Mouse (Mus musculus): Measurements from ENCODE around the gene Gm48551. TPM values are rescaled to one million over a fixed set of nuclear protein-coding genes. Genes with fewer than 3 reads are reported as not detected.

The Gm48551 gene
- polyA plus RNA-seq, 2 experiments: 1.1 to 4.3 TPM

- Histone ChIP-seq H3K4me1 (ENCODE audit: control insufficient read depth, insufficient read depth, low read length) (peaks cover 14% of the 10 kb centered on the region), H3K27ac (replicated peaks; ENCODE audit: low read depth, low read length) (no peak overlapping the region), H3K9me3 (ENCODE audit: control insufficient read depth, low read length) (no peaks in the 10 kb centered on the region), H3K36me3 (ENCODE audit: control insufficient read depth, insufficient read depth, low read length) (peaks cover 15% of the 10 kb centered on the region), H3K4me3 (replicated peaks; ENCODE audit: low read length) (no peak overlapping the region), H3K9ac (ENCODE audit: low read depth, low read length, severe bottlenecking) (no peak overlapping the region), H3K27me3 (ENCODE audit: control insufficient read depth, insufficient read depth, low read length) (no peaks in the 10 kb centered on the region), H3K4me2 (replicated peaks; ENCODE audit: low read depth, low read length, severe bottlenecking) (no peak overlapping the region)
- DNase-seq (ENCODE audit: low spot score) (no peak), ATAC-seq (ENCODE audit: low FRiP score, low read depth) (no peak)
- no peak for TF ChIP-seq POLR2A (IDR thresholded peaks at IDR 0.05; ENCODE audit: borderline replicate concordance, extremely low read depth, insufficient read depth, insufficient read length)
- 80% methylated on average over 5 of the region's 5 CpGs for WGBS
Measured at GRCm38 (mm10) chr10:81382039-81382438, 2.2 kb upstream of the Gm48551 start.

GRCm38 (mm10) chr10:81384605-81384982 is 328 bp downstream of the Gm48551 start:
- H3K4me3 ChIP-seq (replicated peaks; ENCODE audit: low read length): peak overlapping the region; percentile 94
- peak overlapping the region; percentile 84 for H3K9ac ChIP-seq (ENCODE audit: low read depth, low read length, severe bottlenecking)

GRCm38 (mm10) chr10:81385603-81386306 is 1.5 kb downstream of the Gm48551 start:
- peak overlapping the region; percentile 86; the same call in 1 of the 2 replicates for H3K4me2 ChIP-seq (replicated peaks; ENCODE audit: low read depth, low read length, severe bottlenecking)
- no peaks in the 10 kb centered on the region for H3K9me3 ChIP-seq (ENCODE audit: control insufficient read depth, low read length)
- peaks cover 38% of the 10 kb centered on the region for H3K36me3 ChIP-seq (ENCODE audit: control insufficient read depth, insufficient read depth, low read length)
- no peak for TF ChIP-seq POLR2A (IDR thresholded peaks at IDR 0.05; ENCODE audit: borderline replicate concordance, extremely low read depth, insufficient read depth, insufficient read length)
- H3K27me3 ChIP-seq (ENCODE audit: control insufficient read depth, insufficient read depth, low read length): no peaks in the 10 kb centered on the region
- H3K4me3 ChIP-seq (replicated peaks; ENCODE audit: low read length): peak overlapping the region; percentile 94; the same call in 1 of the 2 replicates
- 88% methylated on average over 19 of the region's 22 CpGs for WGBS
- no peak overlapping the region for H3K9ac ChIP-seq (ENCODE audit: low read depth, low read length, severe bottlenecking)
- no peak overlapping the region for H3K27ac ChIP-seq (replicated peaks; ENCODE audit: low read depth, low read length)
- ATAC-seq (ENCODE audit: low FRiP score, low read depth): no peak
- H3K4me1 ChIP-seq (ENCODE audit: control insufficient read depth, insufficient read depth, low read length): peaks cover 10% of the 10 kb centered on the region
- DNase-seq (ENCODE audit: low spot score): no peak

More at GRCm38 (mm10) chr10:81384605-81384982, 328 bp downstream of the Gm48551 start:
- Histone ChIP-seq H3K27me3 (ENCODE audit: control insufficient read depth, insufficient read depth, low read length) (no peaks in the 10 kb centered on the region), H3K27ac (replicated peaks; ENCODE audit: low read depth, low read length) (peak overlapping the region; percentile 78), H3K4me1 (ENCODE audit: control insufficient read depth, insufficient read depth, low read length) (peaks cover 10% of the 10 kb centered on the region), H3K36me3 (ENCODE audit: control insufficient read depth, insufficient read depth, low read length) (peaks cover 38% of the 10 kb centered on the region), H3K4me2 (replicated peaks; ENCODE audit: low read depth, low read length, severe bottlenecking) (peak overlapping the region; percentile 86), H3K9me3 (ENCODE audit: control insufficient read depth, low read length) (no peaks in the 10 kb centered on the region)
- TF ChIP-seq POLR2A (IDR thresholded peaks at IDR 0.05; ENCODE audit: borderline replicate concordance, extremely low read depth, insufficient read depth, insufficient read length): no peak
- no peak for DNase-seq (ENCODE audit: low spot score)
- WGBS: 6% methylated on average over 19 of the region's 19 CpGs
- ATAC-seq (ENCODE audit: low FRiP score, low read depth): peak; percentile 13; the same call in 1 of the 2 replicates

DNA sequence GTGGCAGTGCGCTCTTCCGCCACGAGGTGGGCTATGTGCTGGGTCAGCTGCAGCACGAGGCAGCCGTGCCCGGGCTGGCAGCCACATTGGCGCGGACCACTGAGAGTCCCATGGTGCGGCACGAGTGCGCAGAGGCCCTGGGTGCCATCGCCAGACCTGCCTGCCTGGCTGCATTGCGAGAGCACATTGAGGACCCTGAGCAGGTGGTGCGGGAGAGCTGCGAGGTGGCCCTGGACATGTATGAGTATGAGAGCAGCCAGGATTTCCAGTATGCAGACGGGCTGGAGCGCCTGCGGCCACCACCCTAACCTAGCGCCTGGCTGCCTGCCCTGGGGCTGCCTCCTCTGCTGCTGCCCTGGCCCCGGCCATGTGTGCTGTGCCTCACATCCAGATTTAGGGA is 3.5 kb downstream of the Gm48551 start:
- Histone ChIP-seq H3K9me3 (ENCODE audit: control insufficient read depth, low read length) (no peaks in the 10 kb centered on the region), H3K4me1 (ENCODE audit: control insufficient read depth, insufficient read depth, low read length) (peaks cover 11% of the 10 kb centered on the region), H3K4me2 (replicated peaks; ENCODE audit: low read depth, low read length, severe bottlenecking) (no peak overlapping the region), H3K27ac (replicated peaks; ENCODE audit: low read depth, low read length) (no peak overlapping the region), H3K9ac (ENCODE audit: low read depth, low read length, severe bottlenecking) (no peak overlapping the region), H3K36me3 (ENCODE audit: control insufficient read depth, insufficient read depth, low read length) (peaks cover 38% of the 10 kb centered on the region), H3K27me3 (ENCODE audit: control insufficient read depth, insufficient read depth, low read length) (no peaks in the 10 kb centered on the region), H3K4me3 (replicated peaks; ENCODE audit: low read length) (no peak overlapping the region)
- no peak for TF ChIP-seq POLR2A (IDR thresholded peaks at IDR 0.05; ENCODE audit: borderline replicate concordance, extremely low read depth, insufficient read depth, insufficient read length)
- no peak for DNase-seq (ENCODE audit: low spot score)
- no peak for ATAC-seq (ENCODE audit: low FRiP score, low read depth)
- WGBS: 95% methylated on average over 19 of the region's 20 CpGs

- no peak for TF ChIP-seq POLR2A (IDR thresholded peaks at IDR 0.05; ENCODE audit: borderline replicate concordance, extremely low read depth, insufficient read depth, insufficient read length)
- peaks cover 38% of the 10 kb centered on the region for H3K36me3 ChIP-seq (ENCODE audit: control insufficient read depth, insufficient read depth, low read length)
- no peak within 1 kb of the TSS for H3K27ac ChIP-seq (replicated peaks; ENCODE audit: low read depth, low read length)
- 87% methylated on average over 5 of the region's 5 CpGs for WGBS
- H3K9ac ChIP-seq (ENCODE audit: low read depth, low read length, severe bottlenecking): no peak within 1 kb of the TSS
- ATAC-seq (ENCODE audit: low FRiP score, low read depth) (no peak), DNase-seq (ENCODE audit: low spot score) (no peak)
- no peaks in the 10 kb centered on the region for H3K27me3 ChIP-seq (ENCODE audit: control insufficient read depth, insufficient read depth, low read length)
- H3K9me3 ChIP-seq (ENCODE audit: control insufficient read depth, low read length): no peaks in the 10 kb centered on the region
- peaks cover 20% of the 10 kb centered on the region for H3K4me1 ChIP-seq (ENCODE audit: control insufficient read depth, insufficient read depth, low read length)
- H3K4me3 ChIP-seq (replicated peaks; ENCODE audit: low read length): no peak within 1 kb of the TSS
- no peak within 1 kb of the TSS for H3K4me2 ChIP-seq (replicated peaks; ENCODE audit: low read depth, low read length, severe bottlenecking)
Measured at GRCm38 (mm10) chr10:81388505-81389055, 4.3 kb downstream of the Gm48551 start, which contains the start of gene Gm48552. TSS of gene Gm48552 (plus strand) at chr10:81389005.

Measured in limb, embryonic 14.5 days (tissue).